Mouse (Mus musculus) cerebral cortex, adult 2 months (tissue): ENCODE results near the gene Afm.

ENCODE experiments used
- WGBS: fragments of 180-500 bp; shearing (Covaris S2); methylation state at CpG from one replicate; pipeline ENCODE4 v1.1.7; 2018; 5-methylcytosine and 5-hydroxymethylcytosine counted together

The Afm gene

GRCm38 (mm10) chr5:90551191-90551590 lies 32.5 kb downstream of the Afm start:
- 84% methylated on average over 8 of the region's 8 CpGs for WGBS

- 83% methylated on average over 3 of the region's 3 CpGs for WGBS
Measured at GRCm38 (mm10) chr5:90556052-90556451, 37.3 kb downstream of the Afm start.

GRCm38 (mm10) chr5:90560743-90561142 lies 42.0 kb downstream of the Afm start, which contains the start of gene 5830473C10Rik:
Gene 5830473C10Rik (plus strand): TSS chr5:90561107.
- WGBS = 92% methylated on average over 6 of the region's 6 CpGs

GRCm38 (mm10) chr5:90561721-90562275 lies 43.1 kb downstream of the Afm start:
- WGBS = 66% methylated on average over 11 of the region's 11 CpGs

GRCm38 (mm10) chr5:90562880-90563279 lies 44.1 kb downstream of the Afm start:
- 82% methylated on average over 4 of the region's 4 CpGs for WGBS

GRCm38 (mm10) chr5:90564161-90564560 lies 45.4 kb downstream of the Afm start:
- WGBS = 52% methylated on average over 4 of the region's 4 CpGs

- WGBS = 44% methylated on average over 6 of the region's 6 CpGs
Measured at GRCm38 (mm10) chr5:90565205-90565604, 46.5 kb downstream of the Afm start.

GRCm38 (mm10) chr5:90567788-90568187 lies 49.1 kb downstream of the Afm start:
- 77% methylated on average over 5 of the region's 5 CpGs for WGBS

GRCm38 (mm10) chr5:90571216-90571615 lies 52.5 kb downstream of the Afm start:
- 61% methylated on average over 3 of the region's 3 CpGs for WGBS

GRCm38 (mm10) chr5:90577751-90578150 lies 59.0 kb downstream of the Afm start:
- 90% methylated on average over 9 of the region's 9 CpGs for WGBS

GRCm38 (mm10) chr5:90579556-90579955 lies 60.8 kb downstream of the Afm start:
- WGBS = 89% methylated on average over 9 of the region's 9 CpGs

- WGBS = 94% methylated on average over 6 of the region's 6 CpGs
Measured at GRCm38 (mm10) chr5:90582179-90582578, 63.4 kb downstream of the Afm start.

- WGBS = 85% methylated on average over 7 of the region's 7 CpGs
Measured at GRCm38 (mm10) chr5:90584799-90585198, 66.1 kb downstream of the Afm start.

GRCm38 (mm10) chr5:90586511-90586910 lies 67.8 kb downstream of the Afm start:
- 88% methylated on average over 5 of the region's 5 CpGs for WGBS

GRCm38 (mm10) chr5:90588104-90588503 lies 69.4 kb downstream of the Afm start:
- 95% methylated on average over 5 of the region's 5 CpGs for WGBS

- 21% methylated on average over 25 of the region's 25 CpGs for WGBS
Measured at GRCm38 (mm10) chr5:90588708-90589595, 70.2 kb downstream of the Afm start.

GRCm38 (mm10) chr5:90590676-90591075 lies 71.9 kb downstream of the Afm start:
- 76% methylated on average over 10 of the region's 10 CpGs for WGBS

- WGBS = 86% methylated on average over 6 of the region's 6 CpGs
Measured at GRCm38 (mm10) chr5:90591936-90592335, 73.2 kb downstream of the Afm start.

- WGBS = 83% methylated on average over 13 of the region's 13 CpGs
Measured at GRCm38 (mm10) chr5:90594945-90595344, 76.2 kb downstream of the Afm start.

- 87% methylated on average over 6 of the region's 6 CpGs for WGBS
Measured at GRCm38 (mm10) chr5:90596155-90596554, 77.4 kb downstream of the Afm start.

GRCm38 (mm10) chr5:90601469-90601868 lies 82.7 kb downstream of the Afm start:
- 16% methylated on average over 6 of the region's 6 CpGs for WGBS
